ENCODE assay signal across 8 mouse cellular contexts in genomic region chr11:20858921-20859668, GRCm38 (mm10). TPM values are rescaled to one million over a fixed set of nuclear protein-coding genes. Genes with fewer than 3 reads are reported as not detected.
DNase-seq lines count a peak whose midpoint lies in the region; ATAC-seq and TF ChIP-seq lines count a peak whose summit lies in the region.

No protein-coding gene starts in this region.

- WGBS in hindbrain, embryonic 13.5 days, result 12% methylated on average over 9 of the region's 9 CpGs
- 6% methylated on average over 9 of the region's 9 CpGs for WGBS in small intestine, adult 2 months

- peaks cover 21% of the 10 kb centered on the region for H3K4me1 ChIP-seq in hindbrain, embryonic 13.5 days (replicated peaks)
- H3K4me1 ChIP-seq in small intestine, adult 2 months (ENCODE audit: control insufficient read depth, insufficient read depth, insufficient read length, low read length), result peaks cover 14% of the 10 kb centered on the region

- H3K4me3 ChIP-seq in hindbrain, embryonic 13.5 days, result no peak overlapping the region
- H3K4me3 ChIP-seq in small intestine, adult 2 months (ENCODE audit: low read depth, low read length), result 0 out of 2 replicates have a peak overlapping the region, but pooled peaks have one; percentile 22

- peak; percentile 24 to 52 for DNase-seq in adrenal gland, adult 18-20 months (ENCODE audit: low spot score in 2 of 2)
- peak; percentile 60 to 67 for DNase-seq in cerebellum, postnatal 36 days
- peak; percentile 91 for DNase-seq in gastrocnemius, adult 18-20 months (ENCODE audit: low spot score)
- peak; percentile 88 to 91 for DNase-seq in layer of hippocampus, postnatal 10 days (ENCODE audit: low spot score in 2 of 2)
- DNase-seq in lung, postnatal 4 days, result peak; percentile 85 to 92
- DNase-seq in thymus, postnatal 14 days, result no peak

- H3K9ac ChIP-seq in hindbrain, embryonic 13.5 days, result no peak overlapping the region

- no peaks in the 10 kb centered on the region; the same call in none of the 2 replicates for H3K27me3 ChIP-seq in hindbrain, embryonic 13.5 days
- no peaks in the 10 kb centered on the region for H3K27me3 ChIP-seq in small intestine, adult 2 months (ENCODE audit: control insufficient read depth, insufficient read depth, low read length)

- H3K4me2 ChIP-seq in hindbrain, embryonic 13.5 days, result no peak overlapping the region

- no peak for TF ChIP-seq CTCF in small intestine, adult 2 months (IDR thresholded peaks at IDR 0.05; ENCODE audit: extremely low read depth, insufficient read length, insufficient replicate concordance, low read depth, low read length)

- TF ChIP-seq POLR2A in small intestine, adult 2 months (IDR thresholded peaks at IDR 0.05; ENCODE audit: low read depth, low read length), result 0 out of 2 replicates have a peak, but pooled peaks have one; percentile 26

- H3K36me3 ChIP-seq in hindbrain, embryonic 13.5 days, result no peaks in the 10 kb centered on the region
- no peaks in the 10 kb centered on the region for H3K36me3 ChIP-seq in small intestine, adult 2 months (ENCODE audit: control insufficient read depth, insufficient read depth, low read length)

- H3K9me3 ChIP-seq in hindbrain, embryonic 13.5 days, result no peaks in the 10 kb centered on the region

- peak overlapping the region; percentile 77 for H3K27ac ChIP-seq in hindbrain, embryonic 13.5 days
- H3K27ac ChIP-seq in small intestine, adult 2 months (ENCODE audit: insufficient read depth, low read depth, low read length), result peak overlapping the region; percentile 61

- ATAC-seq in hindbrain, embryonic 13.5 days (ENCODE audit: low FRiP score), result peak; percentile 90

RNA-seq across cellular contexts. Expression of gene Lgalsl, which starts 28.2 kb away (rescaled TPM):
- 10 to 100 TPM; 18.9 to 23.6 TPM for total RNA-seq in adrenal gland, adult 18-20 months (2021)
- 10 to 100 TPM; 69.7 to 76.0 TPM for total RNA-seq in gastrocnemius, adult 18-20 months (2021)
- polyA plus RNA-seq in hindbrain, embryonic 13.5 days (2015; fragmentation: Nextera tagmentation; extraction: Ambion mirVana), result 51.2 and 53.2 TPM in 2 replicates
- total RNA-seq in layer of hippocampus, postnatal 10 days (2021), result 10 to 100 TPM; 86.1 to 89.2 TPM
- polyA plus RNA-seq in small intestine, adult 2 months (2012; rRNA removed), result 2.7 and 4.5 TPM in 2 replicates
